Mouse (Mus musculus) olfactory bulb, adult 2 months (tissue): ENCODE results near the gene Olfr889. TPM values are rescaled to one million over a fixed set of nuclear protein-coding genes. Genes with fewer than 3 reads are reported as not detected.
"Not testable (repeated sequence)": the region's sequence is repeated elsewhere in the genome, so short reads cannot be mapped to it uniquely, and the experiment has no call there.

ENCODE experiments used
- H3K27ac ChIP-seq: fragments of 200-500 bp; 2 replicates; pipeline ENCODE4 v1.5.1; 2012; ENCODE audit warnings: low read depth, low read length; ENCODE audit not compliant: insufficient read depth
- H3K4me1 ChIP-seq: fragments of 200-500 bp; 2 replicates; pipeline ENCODE4 v1.6.1; 2012; ENCODE audit warnings: low read length; ENCODE audit not compliant: control insufficient read depth, insufficient read depth
- H3K4me3 ChIP-seq: fragments of 200-500 bp; 2 replicates; pipeline ENCODE4 v1.5.1; 2012; ENCODE audit warnings: mild to moderate bottlenecking, low read depth, low read length, moderate library complexity; ENCODE audit not compliant: insufficient read depth
- CTCF ChIP-seq: fragments of 200-500 bp; IDR thresholded peaks from 2 replicates; pipeline ENCODE4 v1.5.1; 2012; ENCODE audit warnings: low read depth, mild to moderate bottlenecking, low read length, moderate library complexity; ENCODE audit not compliant: insufficient read depth
- POLR2A ChIP-seq: fragments of 200-500 bp; IDR thresholded peaks from 2 replicates; pipeline ENCODE4 v1.6.1; 2012; ENCODE audit warnings: mild to moderate bottlenecking, low read depth, low read length, moderate library complexity; ENCODE audit not compliant: insufficient read depth
- WGBS: fragments of 180-500 bp; shearing (Covaris S2); methylation state at CpG from one replicate; pipeline ENCODE4 v1.1.7; 2018; 5-methylcytosine and 5-hydroxymethylcytosine counted together
- polyA plus RNA-seq: library from polyadenylated mRNA; stranded (reverse); fragments of >200 nt; gene quantifications from 2 replicates; pipeline ENCODE4 v1.2.4, GENCODE M21; 2012; ENCODE audit warnings: low replicate concordance; ENCODE audit not compliant: missing spikeins, insufficient read depth, insufficient read length

Olfr889 gene
- not detected in 2 replicates for polyA plus RNA-seq

- H3K4me1 ChIP-seq = no peaks in the 10 kb centered on the region
- TF ChIP-seq CTCF (no peak), POLR2A (no peak)
Measured at GRCm38 (mm10) chr9:38114898-38115297, at the start of gene Olfr889. Gene Olfr889, plus strand, starts transcription at chr9:38115198.

GRCm38 (mm10) chr9:38083772-38084171 is 31.2 kb upstream of the Olfr889 start, which contains the start of gene Olfr887:
Gene Olfr887, plus strand, starts transcription at chr9:38084072.
- 80% methylated on average over 1 of the region's 1 CpGs for WGBS
- no peak within 1 kb of the TSS for H3K27ac ChIP-seq

More at GRCm38 (mm10) chr9:38114898-38115297, at the start of gene Olfr889:
- H3K27ac ChIP-seq = no peak within 1 kb of the TSS
- no peak within 1 kb of the TSS for H3K4me3 ChIP-seq

GRCm38 (mm10) chr9:38107828-38108227 is 7.2 kb upstream of the Olfr889 start, which contains the start of gene Olfr888:
Gene Olfr888, plus strand, starts transcription at chr9:38108128.
- Histone ChIP-seq H3K27ac (no peak within 1 kb of the TSS), H3K4me1 (no peaks in the 10 kb centered on the region), H3K4me3 (no peak within 1 kb of the TSS)
- no peak for TF ChIP-seq CTCF
- no peak for TF ChIP-seq POLR2A
- WGBS = 88% methylated on average over 1 of the region's 1 CpGs

More at GRCm38 (mm10) chr9:38083772-38084171, 31.2 kb upstream of the Olfr889 start, which contains the start of gene Olfr887:
- H3K4me3 ChIP-seq = no peak within 1 kb of the TSS
- no peaks in the 10 kb centered on the region for H3K4me1 ChIP-seq
- TF ChIP-seq POLR2A (no peak), CTCF (no peak)

- Histone ChIP-seq H3K4me1 (no peaks in the 10 kb centered on the region), H3K27ac (no peak within 1 kb of the TSS), H3K4me3 (no peak within 1 kb of the TSS)
- TF ChIP-seq POLR2A (no peak), CTCF (no peak)
Measured at GRCm38 (mm10) chr9:38142217-38142616, 27.2 kb downstream of the Olfr889 start, which contains the start of gene Olfr890. Gene Olfr890, plus strand, starts transcription at chr9:38142517.

GRCm38 (mm10) chr9:38168341-38168740 is 53.3 kb downstream of the Olfr889 start:
- not testable (repeated sequence) for H3K27ac ChIP-seq, H3K4me1 ChIP-seq
- WGBS = 45% methylated on average over 2 of the region's 2 CpGs

More at GRCm38 (mm10) chr9:38168341-38168740, 53.3 kb downstream of the Olfr889 start:
- not testable (repeated sequence) for H3K4me3 ChIP-seq

Other genes with a start within 250 kb of the Olfr889 start
- gene Olfr145, start 218.5 kb upstream of the Olfr889 start, polyA plus RNA-seq = not detected in 2 replicates
- gene Olfr878, start 197.4 kb upstream of the Olfr889 start, polyA plus RNA-seq = not detected in 2 replicates
- not detected in 2 replicates for gene Olfr881, start 123.4 kb upstream of the Olfr889 start, polyA plus RNA-seq
- not detected in 2 replicates for gene Olfr883, start 89.4 kb upstream of the Olfr889 start, polyA plus RNA-seq
- not detected in 2 replicates for gene Olfr884, start 68.6 kb upstream of the Olfr889 start, polyA plus RNA-seq
- gene Olfr885, start 53.9 kb upstream of the Olfr889 start, polyA plus RNA-seq = not detected in 2 replicates
- gene Olfr887, start 31.1 kb upstream of the Olfr889 start, polyA plus RNA-seq = not detected in 2 replicates
- gene Olfr888, start 7.1 kb upstream of the Olfr889 start, polyA plus RNA-seq = not detected in 2 replicates
- gene Olfr890, start 27.3 kb downstream of the Olfr889 start, polyA plus RNA-seq = not detected in 2 replicates
- gene Olfr891, start 65.6 kb downstream of the Olfr889 start, polyA plus RNA-seq = not detected in 2 replicates
- gene Olfr893, start 93.2 kb downstream of the Olfr889 start, polyA plus RNA-seq = not detected in 2 replicates
- gene Olfr894, start 102.9 kb downstream of the Olfr889 start, polyA plus RNA-seq = not detected in 2 replicates
- gene Olfr143, start 137.6 kb downstream of the Olfr889 start, polyA plus RNA-seq = not detected in 2 replicates
- gene Olfr895, start 152.7 kb downstream of the Olfr889 start, polyA plus RNA-seq = not detected in 2 replicates
- not detected in 2 replicates for gene Olfr896-ps1, start 175.9 kb downstream of the Olfr889 start, polyA plus RNA-seq
- gene Olfr25, start 213.9 kb downstream of the Olfr889 start, polyA plus RNA-seq = not detected in 2 replicates
- gene Olfr898, start 233.2 kb downstream of the Olfr889 start, polyA plus RNA-seq = not detected in 2 replicates